Mouse (Mus musculus) embryonic fibroblast, embryonic 13.5 days (primary cell): ENCODE measurements at regions not wholly inside any gene's neighbourhood (a gene's known extent, or its start where the extent isn't known, plus 50 kb on each side); places are given as distances from the start of the nearest gene placed in this dataset.

Source experiments
- CTCF ChIP-seq: IDR thresholded peaks from 2 replicates; pipeline ENCODE4 v1.5.1; 2011; ENCODE audit warnings: mild to moderate bottlenecking, control low read depth, low read length, moderate library complexity, borderline replicate concordance; ENCODE audit not compliant: insufficient read depth
- POLR2A ChIP-seq: IDR thresholded peaks from 2 replicates; pipeline ENCODE4 v1.6.1; 2011; ENCODE audit warnings: low read depth, mild to moderate bottlenecking, control low read depth, low read length, moderate library complexity

- TF ChIP-seq POLR2A (no peak), CTCF (no peak)
Observed at GRCm38 (mm10) chr8:34274171-34274570, 162.6 kb upstream of the Gm10131 start.
